Comparison of ENCODE assay signal across 13 mouse cellular contexts in the genomic region with DNA sequence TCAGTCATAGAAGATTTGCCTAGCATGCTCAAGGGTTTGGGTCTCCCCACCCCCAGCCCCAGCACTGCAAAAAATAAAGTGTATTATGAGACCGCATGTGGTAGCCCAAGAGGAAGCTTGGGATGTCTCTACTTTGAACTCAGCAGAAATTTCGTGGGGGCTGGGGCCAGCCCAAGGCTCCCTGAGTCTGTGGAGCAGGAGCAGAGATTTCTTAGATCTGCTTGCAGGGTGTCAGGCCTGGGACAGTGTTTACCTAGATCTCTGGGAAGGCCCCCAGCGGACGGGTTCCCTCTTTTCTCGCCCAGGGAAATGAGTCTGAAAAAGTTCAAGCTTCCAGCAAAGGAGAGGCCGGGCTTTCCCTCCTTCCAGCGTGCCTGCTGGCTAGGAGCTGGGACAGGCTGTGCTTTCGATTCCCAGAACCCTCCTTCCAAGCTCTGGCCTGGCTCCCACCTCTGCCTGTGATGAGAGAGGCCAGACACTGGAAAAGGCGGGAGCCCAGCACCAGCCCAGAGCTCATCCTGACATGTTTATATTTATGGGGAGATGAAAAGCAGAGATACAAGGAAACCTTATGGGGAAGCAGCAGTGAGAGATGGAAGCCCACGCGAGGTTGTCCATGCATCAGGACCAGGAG. TPM values are rescaled to one million over a fixed set of nuclear protein-coding genes. Genes with fewer than 3 reads are reported as not detected.
A peak's percentile ranks its signal among the peaks of the same experiment; 100 is the strongest.
DNase-seq lines count a peak whose midpoint lies in the region; ATAC-seq and TF ChIP-seq lines count a peak whose summit lies in the region.
"Had no signal": no experiment of that assay in that cellular context is flagged by ENCODE, and none has a peak within 500 bp of the region (broad histone marks: within the 10 kb centered on the region; RNA-seq: fewer than 3 reads in every experiment).

No protein-coding gene starts in this region.

- H3K4me1 ChIP-seq in liver, embryonic 11.5 days (replicated peaks; ENCODE audit: control insufficient read depth, insufficient read depth, low read length) = no peaks in the 10 kb centered on the region
- H3K4me1 ChIP-seq in intestine, postnatal 0 days (replicated peaks; ENCODE audit: control insufficient read depth, insufficient read depth, low read length) = no peaks in the 10 kb centered on the region
- H3K4me1 ChIP-seq: limb, embryonic 12.5 days had no signal

- intact Hi-C loops in gastrocnemius, adult 2 months (cut with DNase I) = no loop called here

- no peak for ATAC-seq in liver, embryonic 11.5 days (replicated peaks; ENCODE audit: low FRiP score)
- ATAC-seq in intestine, postnatal 0 days = peak; percentile 38; the same call in 1 of the 2 replicates

- 55% methylated on average over 11 of the region's 11 CpGs for WGBS in liver, embryonic 11.5 days
- WGBS in intestine, postnatal 0 days = 37% methylated on average over 11 of the region's 11 CpGs

- H3K9me3 ChIP-seq in liver, embryonic 11.5 days (ENCODE audit: control insufficient read depth, low read length) = no peaks in the 10 kb centered on the region
- H3K9me3 ChIP-seq in intestine, postnatal 0 days (ENCODE audit: control insufficient read depth) = no peaks in the 10 kb centered on the region

- H3K4me3 ChIP-seq in liver, embryonic 11.5 days (ENCODE audit: low read depth, low read length) = no peak overlapping the region
- H3K4me3 ChIP-seq in gastrocnemius, adult 2 months = no peak overlapping the region
- H3K4me3 ChIP-seq in intestine, postnatal 0 days (ENCODE audit: low read depth, low read length) = no peak overlapping the region
- H3K4me3 ChIP-seq: erythroblast, embryonic 14.5 days; limb, embryonic 12.5 days had no signal

- no peak overlapping the region for H3K9ac ChIP-seq in liver, embryonic 11.5 days (ENCODE audit: low read depth, low read length)
- H3K9ac ChIP-seq in intestine, postnatal 0 days (ENCODE audit: low read depth, low read length) = no peak overlapping the region
- H3K9ac ChIP-seq: limb, embryonic 12.5 days had no signal

- DNase-seq in liver = peak; percentile 10
- no peak for DNase-seq in liver, embryonic 11.5 days (ENCODE audit: low spot score)
- peak; percentile 79 for DNase-seq in gastrocnemius, adult 2 months
- peak; percentile 73 for DNase-seq in urinary bladder, postnatal 14 days (ENCODE audit: low spot score)
- no peak for DNase-seq in kidney, postnatal 25 days
- DNase-seq in thymus, postnatal 0 days (ENCODE audit: low spot score) = no peak
- no peak for DNase-seq in kidney, adult 8-10 months
- DNase-seq: cerebellum, postnatal 36 days had no signal

- no peak overlapping the region for H3K27ac ChIP-seq in liver, embryonic 11.5 days (ENCODE audit: low read depth, low read length)
- H3K27ac ChIP-seq in gastrocnemius, adult 2 months = peak overlapping the region; percentile 61
- H3K27ac ChIP-seq in intestine, postnatal 0 days (ENCODE audit: low read depth, low read length) = peak overlapping the region; percentile 35
- H3K27ac ChIP-seq: kidney, postnatal 0 days; limb, embryonic 12.5 days had no signal

- H3K4me2 ChIP-seq in liver, embryonic 11.5 days = no peak overlapping the region
- no peak overlapping the region for H3K4me2 ChIP-seq in intestine, postnatal 0 days (replicated peaks; ENCODE audit: low read depth)
- H3K4me2 ChIP-seq: limb, embryonic 12.5 days; midbrain, embryonic 11.5 days had no signal

- H3K36me3 ChIP-seq in liver, embryonic 11.5 days (ENCODE audit: control insufficient read depth, insufficient read depth, low read length) = no peaks in the 10 kb centered on the region
- no peaks in the 10 kb centered on the region for H3K36me3 ChIP-seq in intestine, postnatal 0 days (ENCODE audit: control insufficient read depth, insufficient read depth)
- H3K36me3 ChIP-seq: limb, embryonic 12.5 days had no signal

- TF ChIP-seq CTCF in gastrocnemius, adult 2 months (IDR thresholded peaks at IDR 0.05) = no peak
- no peak for TF ChIP-seq CTCF in intestine, postnatal 0 days (IDR thresholded peaks at IDR 0.05; ENCODE audit: low read depth)

- H3K27me3 ChIP-seq in liver, embryonic 11.5 days (replicated peaks; ENCODE audit: control insufficient read depth, insufficient read depth, low read length) = no peaks in the 10 kb centered on the region
- H3K27me3 ChIP-seq in intestine, postnatal 0 days (replicated peaks; ENCODE audit: control insufficient read depth, insufficient read depth, low read length) = no peaks in the 10 kb centered on the region
- H3K27me3 ChIP-seq: limb, embryonic 12.5 days had no signal

RNA-seq across cellular contexts. Expression of a gene that starts 16.0 kb away (rescaled TPM):
- polyA plus RNA-seq in liver, embryonic 11.5 days (2014; fragmentation: Nextera tagmentation; extraction: Ambion mirVana) = 5.2 and 6.4 TPM in 2 replicates
- total RNA-seq in gastrocnemius, adult 2 months (2021) = 10 to 100 TPM in 1 of 2 experiments, 1 to 10 TPM in 1; 6.9 to 11.8 TPM
- polyA plus RNA-seq in intestine, postnatal 0 days (2015; fragmentation: Nextera tagmentation; extraction: Ambion mirVana) = 4.5 and 5.7 TPM in 2 replicates
- 7.3 and 9.2 TPM in 2 replicates for polyA plus RNA-seq in thymus, postnatal 0 days (2015; fragmentation: Nextera tagmentation; extraction: Ambion mirVana)

RNA-seq across cellular contexts. Expression of a gene that starts 23.5 kb away (rescaled TPM):
- polyA plus RNA-seq in liver, embryonic 11.5 days (2014; fragmentation: Nextera tagmentation; extraction: Ambion mirVana) = 0.32 and 0.40 TPM in 2 replicates
- total RNA-seq in gastrocnemius, adult 2 months (2021) = not detected
- polyA plus RNA-seq in intestine, postnatal 0 days (2015; fragmentation: Nextera tagmentation; extraction: Ambion mirVana) = 0.16 and 0.41 TPM in 2 replicates
- polyA plus RNA-seq in thymus, postnatal 0 days (2015; fragmentation: Nextera tagmentation; extraction: Ambion mirVana) = 15.1 and 22.3 TPM in 2 replicates
- polyA plus RNA-seq: erythroblast, embryonic 14.5 days; midbrain, embryonic 11.5 days had no signal

Comparison
In these comparisons a context has a peak if more than half of its experiments do, and no peak if none do; other contexts are left out.
1. DNase-seq: peak in liver (single experiment), gastrocnemius, adult 2 months (single experiment) and urinary bladder, postnatal 14 days (single experiment); none in liver, embryonic 11.5 days (single experiment), kidney, postnatal 25 days (0 of 2), thymus, postnatal 0 days (single experiment) and kidney, adult 8-10 months (0 of 2).
2. RNA of a gene that starts 23.5 kb away (polyA plus RNA-seq): 15.1 to 22.3 TPM in thymus, postnatal 0 days; 0.32 to 0.40 TPM in liver, embryonic 11.5 days and 0.16 to 0.41 TPM in intestine, postnatal 0 days; every median in the first group is over 10 times any median in the second.